Mouse (Mus musculus) erythroblast, embryonic 14.5 days (primary cell): ENCODE data around the gene Tnk2. TPM values are rescaled to one million over a fixed set of nuclear protein-coding genes. Genes with fewer than 3 reads are reported as not detected.

ENCODE experiments used
- H3K27me3 ChIP-seq: 2 replicates; pipeline ENCODE4 v1.6.1; 2012; ENCODE audit warnings: inconsistent platforms; ENCODE audit not compliant: control insufficient read depth
- H3K36me3 ChIP-seq: 2 replicates; pipeline ENCODE4 v1.6.1; 2012; ENCODE audit warnings: mild to moderate bottlenecking, inconsistent platforms; ENCODE audit not compliant: control insufficient read depth
- H3K4me1 ChIP-seq: 2 replicates; pipeline ENCODE4 v1.6.1; 2012; ENCODE audit warnings: inconsistent platforms; ENCODE audit not compliant: control insufficient read depth
- H3K4me3 ChIP-seq: replicated peaks from 2 replicates; pipeline ENCODE3; 2012; ENCODE audit warnings: moderate library complexity, mild to moderate bottlenecking, inconsistent platforms
- H3K9me3 ChIP-seq: 2 replicates; pipeline ENCODE4 v1.6.1; 2012; ENCODE audit warnings: low read length, inconsistent platforms, mixed read lengths; ENCODE audit not compliant: control insufficient read depth
- GATA1 ChIP-seq: IDR thresholded peaks from 2 replicates; pipeline ENCODE4 v1.6.1; 2012; ENCODE audit warnings: low read length, inconsistent platforms, mixed read lengths
- TAL1 ChIP-seq: IDR thresholded peaks from 3 replicates; pipeline ENCODE4 v1.6.1; 2012; ENCODE audit warnings: low read length, inconsistent platforms, mixed read lengths
- polyA plus RNA-seq: library from polyadenylated mRNA; stranded (reverse); fragments of >175 nt; gene quantifications from 2 replicates; pipeline ENCODE4 v1.2.3, GENCODE M21; 2012

Tnk2 gene
- polyA plus RNA-seq, 1 experiment = 61.6 TPM

DNA sequence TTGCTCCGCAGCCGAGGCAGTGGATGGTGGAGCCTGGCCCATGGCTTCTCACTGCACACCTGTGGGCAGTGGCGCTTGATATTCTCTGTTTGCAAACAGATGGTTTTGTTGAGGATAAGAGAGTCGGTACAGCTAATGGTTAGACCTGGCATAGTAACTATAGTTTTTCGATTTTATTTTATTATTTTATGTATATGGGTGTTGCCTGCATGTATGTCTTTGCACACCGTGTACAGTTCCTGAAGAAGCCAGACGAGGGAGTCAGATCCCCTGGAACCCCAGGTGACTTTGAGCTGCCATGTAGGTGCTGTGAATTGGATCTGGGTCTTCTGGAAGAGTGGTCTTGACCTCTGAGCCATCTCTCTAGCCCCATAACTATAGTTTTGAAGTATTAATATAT is 18.7 kb downstream of the Tnk2 start:
- Histone ChIP-seq H3K36me3 (peaks cover 72% of the 10 kb centered on the region), H3K9me3 (no peaks in the 10 kb centered on the region), H3K4me1 (peaks cover 98% of the 10 kb centered on the region), H3K27me3 (no peaks in the 10 kb centered on the region), H3K4me3 (no peak overlapping the region)
- TF ChIP-seq TAL1 (no peak), GATA1 (no peak)

DNA sequence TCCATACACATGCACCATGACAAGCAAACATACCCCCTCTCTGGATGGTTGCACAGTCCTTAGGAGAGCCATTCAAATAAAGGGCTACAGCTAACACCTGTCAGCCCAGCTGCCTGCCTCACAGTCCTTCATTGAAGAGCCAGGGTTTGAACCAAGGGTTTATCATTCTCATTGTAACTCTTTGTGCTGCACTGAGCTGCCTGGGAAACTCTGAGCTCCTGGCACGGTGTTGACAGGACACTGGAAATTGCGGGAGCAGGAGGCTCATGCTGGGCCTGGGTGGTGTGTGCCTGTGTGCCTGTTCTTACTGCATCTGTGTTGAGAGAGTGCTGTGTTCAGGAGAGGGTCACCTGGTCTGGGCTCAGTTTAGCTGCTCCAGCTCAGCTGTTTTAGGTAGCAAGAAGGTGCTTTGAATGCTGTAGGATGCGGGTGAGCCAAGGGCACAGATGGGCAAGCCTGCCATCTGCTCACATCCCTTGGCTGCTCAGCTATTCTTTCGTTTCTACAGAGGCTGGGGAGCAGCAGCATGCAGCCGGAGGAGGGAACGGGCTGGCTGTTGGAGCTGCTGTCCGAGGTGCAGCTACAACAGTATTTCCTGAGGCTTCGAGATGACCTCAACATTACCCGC is 19.7 kb downstream of the Tnk2 start:
- Histone ChIP-seq H3K4me3 (no peak overlapping the region), H3K4me1 (peaks cover 99% of the 10 kb centered on the region), H3K27me3 (no peaks in the 10 kb centered on the region), H3K9me3 (no peaks in the 10 kb centered on the region), H3K36me3 (peaks cover 76% of the 10 kb centered on the region)
- TF ChIP-seq TAL1 (no peak), GATA1 (no peak)

GRCm38 (mm10) chr16:32664211-32664610 is 20.5 kb downstream of the Tnk2 start:
- H3K9me3 ChIP-seq = no peaks in the 10 kb centered on the region
- no peak for TF ChIP-seq GATA1
- TF ChIP-seq TAL1 = no peak
- H3K36me3 ChIP-seq = peaks cover 81% of the 10 kb centered on the region
- peak overlapping the region; percentile 15 for H3K4me3 ChIP-seq
- no peaks in the 10 kb centered on the region for H3K27me3 ChIP-seq
- peaks cover 95% of the 10 kb centered on the region for H3K4me1 ChIP-seq

DNA sequence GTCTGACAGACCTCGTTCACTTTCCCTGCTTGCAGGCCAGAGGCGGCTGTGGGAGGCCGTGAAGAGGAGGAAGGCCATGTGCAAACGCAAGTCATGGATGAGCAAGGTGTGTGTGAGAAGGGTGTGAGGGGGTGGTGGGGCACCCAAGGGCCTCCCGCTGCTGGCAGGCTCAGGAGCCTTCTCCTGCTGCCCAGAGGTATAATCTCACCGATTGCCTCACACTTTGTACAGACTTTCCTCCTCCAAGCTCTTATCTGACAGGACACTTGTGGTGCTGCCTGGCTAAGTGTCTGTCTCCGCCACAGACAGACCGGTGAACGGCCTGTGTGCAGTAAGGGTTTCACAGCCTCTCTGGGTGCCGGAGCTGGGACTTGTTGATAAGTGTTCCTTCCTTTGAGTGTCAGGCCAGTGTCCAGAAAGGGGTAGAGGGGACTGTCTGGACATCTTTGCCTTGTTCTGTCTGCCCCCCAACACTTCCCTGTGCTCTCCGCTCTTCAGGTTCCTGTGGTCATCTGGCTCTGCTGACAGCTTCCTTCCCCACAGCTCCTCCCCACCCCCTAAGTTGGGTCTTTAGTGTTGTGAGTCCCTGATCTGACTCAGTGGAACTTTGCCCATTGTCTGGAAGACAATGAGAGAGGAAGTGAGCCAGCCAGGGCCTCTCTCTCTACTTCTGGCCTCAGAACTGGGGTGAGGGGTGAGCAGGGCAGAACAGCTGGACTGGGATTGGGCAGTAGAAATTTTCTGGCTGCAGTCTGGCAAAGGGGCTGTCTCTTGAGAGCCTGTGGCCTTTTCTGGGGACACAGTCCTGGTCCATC is 22.4 kb downstream of the Tnk2 start:
- Histone ChIP-seq H3K4me3 (peak overlapping the region; percentile 49), H3K4me1 (peaks cover 95% of the 10 kb centered on the region), H3K36me3 (peaks cover 90% of the 10 kb centered on the region), H3K27me3 (no peaks in the 10 kb centered on the region), H3K9me3 (no peaks in the 10 kb centered on the region)
- TF ChIP-seq TAL1 (peak; percentile 70), GATA1 (peak; percentile 78)

DNA sequence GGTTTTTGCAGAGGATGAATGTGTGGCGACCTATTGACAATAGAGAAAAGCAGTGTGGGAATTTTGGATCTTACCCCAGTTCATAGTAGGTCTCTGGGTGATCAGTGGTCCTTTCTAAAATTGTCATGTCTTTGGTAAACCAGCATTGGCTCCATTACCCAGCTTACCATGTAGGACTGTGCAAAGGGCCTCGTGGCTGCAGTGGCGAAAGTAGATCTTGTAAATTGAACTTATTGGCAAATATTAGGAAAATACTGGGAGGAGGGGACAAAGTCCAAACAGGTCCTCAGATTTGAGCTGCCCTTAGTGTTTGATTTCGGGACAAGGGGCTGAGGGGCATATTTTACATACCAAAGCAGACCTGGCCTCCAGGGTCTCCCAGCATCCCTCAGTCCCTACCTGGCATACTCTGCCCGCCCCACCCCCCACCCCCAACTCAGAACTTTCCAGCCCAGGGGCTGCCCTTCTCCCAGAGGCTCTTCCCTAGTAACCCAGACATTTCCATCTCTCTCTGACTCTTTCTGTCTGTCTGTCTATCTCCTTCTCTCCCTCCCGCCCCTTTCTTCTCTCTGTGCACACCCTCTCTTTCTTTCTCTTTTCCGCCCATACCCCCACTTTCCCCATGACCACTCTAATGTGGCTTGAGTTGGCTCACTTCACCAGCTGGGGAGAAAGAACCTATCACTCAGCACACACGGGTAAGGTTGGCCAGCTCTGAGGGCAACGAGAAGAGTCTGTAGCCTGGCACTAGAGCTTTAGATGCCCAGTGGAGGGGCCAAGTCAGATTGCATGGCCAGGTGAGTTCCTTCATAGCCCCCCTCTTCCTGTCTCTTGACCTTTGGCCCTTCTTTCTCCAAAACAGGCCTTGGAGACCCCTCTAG is 23.2 kb downstream of the Tnk2 start:
- TF ChIP-seq TAL1 = no peak
- no peak for TF ChIP-seq GATA1

GRCm38 (mm10) chr16:32667552-32667872 is 23.8 kb downstream of the Tnk2 start:
- H3K9me3 ChIP-seq = no peaks in the 10 kb centered on the region
- peaks cover 95% of the 10 kb centered on the region for H3K4me1 ChIP-seq
- H3K4me3 ChIP-seq = no peak overlapping the region
- no peak for TF ChIP-seq GATA1
- no peak for TF ChIP-seq TAL1
- peaks cover 91% of the 10 kb centered on the region for H3K36me3 ChIP-seq
- H3K27me3 ChIP-seq = no peaks in the 10 kb centered on the region

More for the DNA sequence above, 23.2 kb downstream of the Tnk2 start:
- H3K27me3 ChIP-seq = no peaks in the 10 kb centered on the region
- peaks cover 90% of the 10 kb centered on the region for H3K36me3 ChIP-seq
- no peaks in the 10 kb centered on the region for H3K9me3 ChIP-seq
- peaks cover 95% of the 10 kb centered on the region for H3K4me1 ChIP-seq
- peak overlapping the region; percentile 49 for H3K4me3 ChIP-seq

GRCm38 (mm10) chr16:32668030-32668429 is 24.4 kb downstream of the Tnk2 start:
- Histone ChIP-seq H3K36me3 (peaks cover 91% of the 10 kb centered on the region), H3K4me3 (no peak overlapping the region), H3K4me1 (peaks cover 96% of the 10 kb centered on the region), H3K27me3 (no peaks in the 10 kb centered on the region), H3K9me3 (no peaks in the 10 kb centered on the region)
- no peak for TF ChIP-seq TAL1
- TF ChIP-seq GATA1 = no peak

DNA sequence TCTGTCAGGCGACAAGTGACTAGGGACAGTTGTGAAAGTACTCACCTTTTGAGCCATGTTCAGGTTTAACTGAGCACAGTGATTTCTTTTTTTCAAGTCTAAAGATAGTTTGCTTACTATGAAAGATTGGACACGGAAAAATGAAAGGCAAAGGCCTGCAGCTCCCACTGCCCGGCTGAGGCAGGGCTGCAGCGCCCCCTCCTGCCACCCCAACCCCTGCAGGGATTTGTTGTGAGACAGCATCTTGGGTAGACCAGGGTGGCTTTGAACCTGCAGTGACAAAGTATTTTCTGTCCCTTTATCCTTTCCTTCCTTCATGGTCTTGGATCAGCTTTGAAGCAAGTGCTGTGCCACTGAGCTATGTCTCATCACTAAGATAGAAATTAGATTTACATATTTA is 24.8 kb downstream of the Tnk2 start:
- Histone ChIP-seq H3K9me3 (no peaks in the 10 kb centered on the region), H3K36me3 (peaks cover 91% of the 10 kb centered on the region), H3K4me1 (peaks cover 96% of the 10 kb centered on the region)

GRCm38 (mm10) chr16:32669243-32669642 is 25.6 kb downstream of the Tnk2 start:
- Histone ChIP-seq H3K36me3 (peaks cover 91% of the 10 kb centered on the region), H3K4me1 (peaks cover 92% of the 10 kb centered on the region), H3K4me3 (no peak overlapping the region), H3K9me3 (no peaks in the 10 kb centered on the region), H3K27me3 (no peaks in the 10 kb centered on the region)
- TF ChIP-seq TAL1 = no peak
- TF ChIP-seq GATA1 = no peak

More for the DNA sequence above, 24.8 kb downstream of the Tnk2 start:
- H3K4me3 ChIP-seq = no peak overlapping the region
- no peak for TF ChIP-seq GATA1
- no peak for TF ChIP-seq TAL1
- H3K27me3 ChIP-seq = no peaks in the 10 kb centered on the region
